Mouse (Mus musculus): ENCODE results near the gene Clpsl2. TPM values are rescaled to one million over a fixed set of nuclear protein-coding genes. Genes with fewer than 3 reads are reported as not detected.

Clpsl2 gene
- polyA plus RNA-seq, 1 experiment from 2014 or later = not detected

DNA sequence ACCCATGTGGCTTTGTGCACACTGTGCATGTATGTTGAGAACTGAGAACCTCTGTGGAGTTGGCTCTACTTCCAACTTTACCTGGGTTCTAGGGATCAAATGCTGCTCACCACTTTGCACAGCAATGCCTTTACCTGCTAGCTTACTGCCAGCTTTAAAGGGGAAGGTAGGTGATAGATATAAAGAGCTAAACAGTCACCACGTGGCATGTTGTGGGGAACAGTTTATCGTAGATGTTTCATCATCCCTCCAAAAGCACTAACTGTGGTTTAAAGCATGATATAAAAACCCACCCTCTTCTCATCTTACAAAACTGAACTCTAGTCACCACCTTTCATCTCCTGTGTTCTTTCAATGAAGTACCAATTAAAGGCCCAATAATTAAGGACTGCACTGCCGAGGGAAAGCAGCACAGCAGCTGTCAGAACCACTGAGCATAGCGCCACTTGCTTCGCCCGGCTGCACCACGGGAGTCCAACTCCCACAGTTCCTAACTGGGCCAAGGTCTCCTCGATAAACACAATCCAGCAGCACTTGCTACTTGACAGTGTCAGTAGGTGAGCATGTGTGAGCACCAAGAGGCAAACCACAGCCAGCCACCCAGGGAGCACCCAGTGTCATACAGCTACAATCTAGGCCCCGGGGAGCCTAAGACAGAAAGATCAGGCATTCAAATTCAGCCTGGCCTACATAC is 52.5 kb downstream of the Clpsl2 start:
- Histone ChIP-seq H3K27ac (no peak overlapping the region), H3K4me3 (no peak overlapping the region), H3K27me3 (replicated peaks) (no peaks in the 10 kb centered on the region), H3K4me2 (no peak overlapping the region), H3K36me3 (peaks cover 95% of the 10 kb centered on the region), H3K9ac (no peak overlapping the region), H3K4me1 (no peaks in the 10 kb centered on the region), H3K9me3 (replicated peaks) (no peaks in the 10 kb centered on the region)
- 85% methylated on average over 9 of the region's 9 CpGs for WGBS (ENCODE audit: insufficient replicate concordance)
- ATAC-seq = no peak

Small RNAs within 50 kb of the gene (microRNA-seq; reads per million reads assigned to microRNA genes)
- gene Gm25195 (not detected), gene Mir6969 (not detected)

Other genes with a start within 250 kb of the Clpsl2 start
- 18.8 and 22.1 TPM in 2 replicates for gene Fance, start 235.9 kb upstream of the Clpsl2 start, polyA plus RNA-seq (2016; fragmentation: Nextera tagmentation; extraction: Ambion mirVana)
- 472 and 487 TPM in 2 replicates for gene Rpl10a, start 220.9 kb upstream of the Clpsl2 start, polyA plus RNA-seq (2016; fragmentation: Nextera tagmentation; extraction: Ambion mirVana)
- 1.9 and 2.0 TPM in 2 replicates for gene Tead3, start 198.6 kb upstream of the Clpsl2 start, polyA plus RNA-seq (2016; fragmentation: Nextera tagmentation; extraction: Ambion mirVana)
- 1.4 and 1.6 TPM in 2 replicates for gene Tulp1, start 184.2 kb upstream of the Clpsl2 start, polyA plus RNA-seq (2016; fragmentation: Nextera tagmentation; extraction: Ambion mirVana)
- 16.6 and 17.0 TPM in 2 replicates for gene Fkbp5, start 31.9 kb upstream of the Clpsl2 start, polyA plus RNA-seq (2016; fragmentation: Nextera tagmentation; extraction: Ambion mirVana)
- not detected in 2 replicates for gene Armc12, start 18.6 kb upstream of the Clpsl2 start, polyA plus RNA-seq (2016; fragmentation: Nextera tagmentation; extraction: Ambion mirVana)
- 2.3 and 3.6 TPM in 2 replicates for gene Clps, start 11.4 kb downstream of the Clpsl2 start, polyA plus RNA-seq (2016; fragmentation: Nextera tagmentation; extraction: Ambion mirVana)
- gene Lhfpl5, start 26.2 kb downstream of the Clpsl2 start, polyA plus RNA-seq (2016; fragmentation: Nextera tagmentation; extraction: Ambion mirVana) = 0.16 and 0.32 TPM in 2 replicates
- 61.1 and 61.5 TPM in 2 replicates for gene Srpk1, start 73.3 kb downstream of the Clpsl2 start, polyA plus RNA-seq (2016; fragmentation: Nextera tagmentation; extraction: Ambion mirVana)
- 0.41 and 0.48 TPM in 2 replicates for gene Slc26a8, start 140.8 kb downstream of the Clpsl2 start, polyA plus RNA-seq (2016; fragmentation: Nextera tagmentation; extraction: Ambion mirVana)
- gene Mapk14, start 141.9 kb downstream of the Clpsl2 start, polyA plus RNA-seq (2016; fragmentation: Nextera tagmentation; extraction: Ambion mirVana) = 53.4 and 55.7 TPM in 2 replicates
- gene AC170998.1, start 176.7 kb downstream of the Clpsl2 start, polyA plus RNA-seq (2016; fragmentation: Nextera tagmentation; extraction: Ambion mirVana) = 2.5 and 3.1 TPM in 2 replicates
- 2.3 and 2.5 TPM in 2 replicates for gene Mapk13, start 219.9 kb downstream of the Clpsl2 start, polyA plus RNA-seq (2016; fragmentation: Nextera tagmentation; extraction: Ambion mirVana)

All from liver, embryonic 12.5 days (tissue).